Mouse (Mus musculus): Measurements from ENCODE around the gene Patl2.

DNA sequence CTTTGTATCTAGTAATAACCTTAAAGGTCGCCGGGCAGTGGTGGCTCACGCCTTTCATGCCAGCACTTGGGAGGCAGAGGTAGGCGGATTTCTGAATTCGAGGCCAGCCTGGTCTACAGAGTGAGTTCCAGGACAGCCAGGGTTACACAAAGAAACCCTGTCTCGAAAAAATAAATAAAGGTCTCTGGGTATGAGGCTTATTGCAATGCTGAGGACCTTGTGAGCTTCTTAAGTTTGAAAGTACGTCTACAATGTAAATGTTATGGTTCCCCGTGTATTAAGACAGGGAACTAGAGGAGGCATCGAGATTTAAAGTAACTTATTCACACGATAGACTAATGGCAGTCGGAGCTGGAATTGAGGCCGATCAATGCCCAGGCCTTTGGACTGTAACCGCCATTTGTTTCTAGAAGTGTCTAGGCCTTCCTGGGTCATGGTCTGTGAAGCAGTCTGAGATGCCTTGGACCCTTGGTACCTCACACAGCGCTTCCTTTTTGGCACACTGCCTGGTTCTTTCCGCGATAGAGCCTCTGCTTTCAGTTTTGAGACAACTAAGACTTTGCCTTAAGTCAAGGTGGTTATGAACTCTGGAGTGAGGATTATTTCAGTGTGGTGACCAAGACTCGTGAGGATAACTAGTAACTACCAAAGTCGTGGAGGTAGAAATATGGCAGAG lies 37.6 kb downstream of the Patl2 start:
- TF ChIP-seq ZC3H11A (IDR thresholded peaks at IDR 0.05; ENCODE audit: low read depth, low read length) (no peak), POLR2A (IDR thresholded peaks at IDR 0.05; ENCODE audit: low read depth, low read length) (no peak; the same call in 1 of the 2 replicates), ETS1 (conservative IDR thresholded peaks at IDR 0.05; ENCODE audit: low read depth, low read length) (no peak), CHD2 (IDR thresholded peaks at IDR 0.05; ENCODE audit: low read length) (0 out of 2 replicates have a peak, but pooled peaks have one; percentile 24)
